Mouse (Mus musculus) midbrain, embryonic 16.5 days (tissue): Measurements from ENCODE around the gene Prdx4. TPM values are rescaled to one million over a fixed set of nuclear protein-coding genes. Genes with fewer than 3 reads are reported as not detected.
"Not testable (repeated sequence)": the region's sequence is repeated elsewhere in the genome, so short reads cannot be mapped to it uniquely, and the experiment has no call there.

Source experiments
- ATAC-seq: fragments of 200-750 bp; cut with Nextera tagmentation; 2 replicates; pipeline ENCODE4 v1.8.0; 2017; ENCODE audit warnings: moderate TSS enrichment
- H3K27ac ChIP-seq: fragments of 300-500 bp; sonication (generic); 2 replicates; pipeline ENCODE4 v1.5.1; 2014; ENCODE audit warnings: mild to moderate bottlenecking, low read length, mixed read lengths
- H3K27me3 ChIP-seq: fragments of 300-500 bp; sonication (generic); 2 replicates; pipeline ENCODE4 v1.6.1; 2014; ENCODE audit warnings: low read depth, low read length, mixed read lengths; ENCODE audit not compliant: control insufficient read depth, insufficient read depth
- H3K36me3 ChIP-seq: fragments of 300-500 bp; sonication (generic); 2 replicates; pipeline ENCODE4 v1.6.1; 2014; ENCODE audit warnings: mild to moderate bottlenecking, low read length, moderate library complexity, mixed read lengths; ENCODE audit not compliant: control insufficient read depth, insufficient read depth
- H3K4me1 ChIP-seq: fragments of 300-500 bp; sonication (generic); 2 replicates; pipeline ENCODE4 v1.6.1; 2014; ENCODE audit warnings: mild to moderate bottlenecking, low read length, mixed read lengths; ENCODE audit not compliant: control insufficient read depth, insufficient read depth
- H3K4me2 ChIP-seq: fragments of 300-500 bp; sonication (generic); 2 replicates; pipeline ENCODE4 v1.6.1; 2014; ENCODE audit warnings: mild to moderate bottlenecking, low read length, mixed read lengths
- H3K4me3 ChIP-seq: fragments of 300-500 bp; sonication (generic); 2 replicates; pipeline ENCODE4 v1.5.1; 2014; ENCODE audit warnings: low read depth, mild to moderate bottlenecking, low read length, moderate library complexity, mixed read lengths
- H3K9ac ChIP-seq: fragments of 300-500 bp; sonication (generic); 2 replicates; pipeline ENCODE4 v1.6.1; 2014; ENCODE audit warnings: low read depth, low read length, mixed read lengths
- H3K9me3 ChIP-seq: fragments of 300-500 bp; sonication (generic); replicated peaks from 2 replicates; pipeline ENCODE4 v1.6.1; 2014; ENCODE audit warnings: mild to moderate bottlenecking, low read length, mixed read lengths; ENCODE audit not compliant: control insufficient read depth, poor library complexity, severe bottlenecking
- WGBS: fragments of 180-500 bp; shearing (Covaris S2); extraction: QIAGEN DNeasy Blood & Tissue Kit; methylation state at CpG from one replicate; pipeline ENCODE4 v1.1.7; 2014; 5-methylcytosine and 5-hydroxymethylcytosine counted together
- polyA plus RNA-seq: library from polyadenylated mRNA; unstranded; fragments of >200 nt; fragmentation: Nextera tagmentation; extraction: Ambion mirVana; gene quantifications from 2 replicates; pipeline ENCODE4 v1.2.1, GENCODE M21; 2015

Prdx4 gene
- 79.1 and 82.7 TPM in 2 replicates for polyA plus RNA-seq

DNA sequence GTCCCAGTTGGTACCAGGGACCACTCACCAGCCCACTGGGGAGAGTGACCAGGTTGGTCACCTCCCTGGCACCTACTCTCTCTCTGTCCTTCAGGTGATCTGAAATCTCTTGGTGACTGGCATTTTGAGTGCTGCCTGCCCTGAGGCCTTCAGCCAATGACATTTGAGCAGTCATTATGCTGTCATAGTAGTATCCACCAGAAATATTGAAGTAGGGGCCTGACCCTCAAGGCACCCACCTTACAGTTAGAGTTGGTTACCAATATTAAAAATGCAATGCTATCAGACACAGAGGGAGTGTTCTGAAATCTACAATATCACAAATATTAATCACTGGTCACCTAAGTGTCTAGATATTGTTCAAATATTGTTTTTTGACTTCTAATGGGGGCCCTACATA is at the start of gene Prdx4:
Gene Prdx4 (minus strand): TSS at position 101 of the 400 bp plus-strand sequence.
- Histone ChIP-seq H3K9ac (no peak within 1 kb of the TSS), H3K4me1 (peaks cover 2% of the 10 kb centered on the region; the same call in 1 of the 2 replicates), H3K36me3 (no peaks in the 10 kb centered on the region), H3K27ac (no peak within 1 kb of the TSS), H3K4me2 (no peak within 1 kb of the TSS), H3K27me3 (no peaks in the 10 kb centered on the region), H3K4me3 (no peak within 1 kb of the TSS), H3K9me3 (no peaks in the 10 kb centered on the region)
- ATAC-seq, result no peak

DNA sequence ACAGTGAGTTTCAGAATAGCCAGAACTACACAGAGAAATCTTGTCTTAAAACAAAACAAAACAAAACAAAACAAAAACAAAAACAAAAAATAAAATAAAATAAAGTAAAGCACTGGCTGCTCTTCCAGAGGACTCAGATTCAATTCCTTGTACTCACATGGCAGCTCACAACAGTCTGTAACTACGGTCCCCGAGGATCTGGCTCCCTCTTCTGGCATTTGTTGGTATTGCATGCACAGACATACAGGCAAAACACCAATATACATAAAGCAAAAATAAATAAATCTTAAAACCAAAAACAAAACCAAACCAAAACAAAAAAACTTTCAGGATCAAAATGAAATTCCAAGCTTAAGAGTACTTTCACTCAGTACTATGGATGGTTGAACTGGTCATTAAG is 36.0 kb upstream of the Prdx4 start:
- WGBS, result 27% methylated on average over 2 of the region's 2 CpGs
- no peaks in the 10 kb centered on the region for H3K36me3 ChIP-seq
- H3K27ac ChIP-seq, result no peak overlapping the region
- no peak overlapping the region for H3K9ac ChIP-seq
- ATAC-seq, result no peak
- no peaks in the 10 kb centered on the region for H3K9me3 ChIP-seq
- H3K27me3 ChIP-seq, result no peaks in the 10 kb centered on the region
- no peak overlapping the region for H3K4me3 ChIP-seq
- H3K4me1 ChIP-seq, result no peaks in the 10 kb centered on the region
- no peak overlapping the region for H3K4me2 ChIP-seq

DNA sequence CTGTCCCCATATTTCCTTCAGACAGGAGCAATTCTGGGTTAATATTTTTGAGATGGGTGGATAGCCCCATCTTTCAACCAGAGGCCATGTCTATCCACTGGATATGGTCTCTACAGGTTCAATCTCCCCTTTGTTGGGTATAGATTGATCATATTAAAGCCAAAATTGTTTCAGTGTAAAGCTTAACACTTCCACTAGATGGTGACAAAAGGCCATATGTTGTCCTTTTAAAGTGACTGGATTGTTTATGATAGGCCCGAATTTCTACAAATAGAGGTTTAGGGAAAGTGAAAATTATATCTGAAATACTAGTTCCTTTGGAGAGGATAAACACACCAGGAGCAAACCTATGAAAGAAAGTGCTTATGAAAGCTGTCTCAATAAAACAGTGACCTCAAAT is 34.9 kb upstream of the Prdx4 start:
- H3K4me2 ChIP-seq, result no peak overlapping the region
- WGBS, result 28% methylated on average over 1 of the region's 1 CpGs
- no peaks in the 10 kb centered on the region for H3K4me1 ChIP-seq
- H3K27ac ChIP-seq, result no peak overlapping the region
- H3K9me3 ChIP-seq, result no peaks in the 10 kb centered on the region
- no peak overlapping the region for H3K9ac ChIP-seq
- ATAC-seq, result no peak
- no peak overlapping the region for H3K4me3 ChIP-seq
- no peaks in the 10 kb centered on the region for H3K27me3 ChIP-seq
- H3K36me3 ChIP-seq, result no peaks in the 10 kb centered on the region

DNA sequence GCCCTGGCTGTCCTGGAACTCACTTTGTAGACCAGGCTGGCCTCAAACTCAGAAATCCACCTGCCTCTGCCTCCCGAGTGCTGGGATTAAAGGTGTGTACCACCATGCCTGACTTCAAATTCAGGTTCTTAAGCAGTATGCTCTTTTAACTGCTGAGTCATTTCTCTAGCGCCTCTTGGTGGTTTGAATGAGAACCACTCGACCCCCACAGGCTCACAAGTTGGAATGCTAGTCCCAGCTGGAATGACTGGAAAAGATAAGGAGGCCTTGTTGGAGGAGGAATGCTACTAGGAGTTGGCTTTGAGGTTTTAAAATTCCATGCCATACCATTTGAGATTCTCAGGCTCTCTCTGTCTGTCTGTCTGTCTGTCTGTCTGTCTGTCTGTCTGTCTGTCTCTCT is 29.6 kb upstream of the Prdx4 start:
- not testable (repeated sequence) for H3K27ac ChIP-seq, H3K4me1 ChIP-seq, ATAC-seq, H3K4me3 ChIP-seq, H3K9ac ChIP-seq, H3K9me3 ChIP-seq, H3K36me3 ChIP-seq, H3K4me2 ChIP-seq, H3K27me3 ChIP-seq
- WGBS, result 64% methylated on average over 3 of the region's 3 CpGs

DNA sequence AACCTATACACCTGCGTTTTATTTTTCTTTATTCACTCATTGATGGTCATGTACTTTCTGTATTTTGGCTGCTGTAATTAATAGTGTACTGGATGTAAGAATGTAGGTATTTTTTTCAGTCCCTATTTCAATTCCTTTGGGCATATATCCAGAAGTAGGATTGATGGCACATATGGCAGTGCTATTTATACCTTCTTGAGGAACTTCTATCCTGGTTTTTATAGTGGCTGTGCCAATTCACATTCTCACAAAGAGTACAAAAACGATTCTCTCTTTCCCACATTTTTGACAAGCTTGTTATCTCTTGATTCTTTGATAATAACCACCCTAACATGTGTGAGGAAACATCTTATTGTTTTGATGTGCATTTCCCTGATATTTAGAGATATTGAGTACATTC is 24.5 kb upstream of the Prdx4 start:
- no peaks in the 10 kb centered on the region for H3K27me3 ChIP-seq
- no peak overlapping the region for H3K9ac ChIP-seq
- H3K27ac ChIP-seq, result no peak overlapping the region
- no peaks in the 10 kb centered on the region for H3K36me3 ChIP-seq
- H3K4me3 ChIP-seq, result no peak overlapping the region
- WGBS, result 50% methylated on average over 2 of the region's 2 CpGs
- no peaks in the 10 kb centered on the region for H3K9me3 ChIP-seq
- H3K4me2 ChIP-seq, result no peak overlapping the region
- H3K4me1 ChIP-seq, result no peaks in the 10 kb centered on the region
- no peak for ATAC-seq

DNA sequence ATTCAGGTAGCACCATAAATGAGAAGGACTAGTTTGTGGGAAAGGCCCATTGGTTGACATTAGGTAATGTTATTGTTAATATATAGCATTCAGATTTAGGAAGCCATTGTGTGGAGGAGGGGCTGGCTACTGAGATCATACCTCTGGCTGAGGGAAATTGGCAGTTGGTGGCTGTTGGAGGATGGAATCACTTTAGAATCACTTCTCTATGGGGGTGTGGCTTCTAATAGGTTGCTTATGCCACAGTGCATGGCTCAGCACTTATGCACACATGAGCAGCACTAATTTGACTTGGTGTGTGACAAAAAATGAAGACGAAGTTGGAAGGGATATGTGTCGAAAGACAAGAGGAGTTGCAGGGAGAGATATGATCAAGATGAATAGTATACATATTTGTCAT is 5.7 kb upstream of the Prdx4 start:
- Histone ChIP-seq H3K9ac (no peak overlapping the region), H3K27me3 (no peaks in the 10 kb centered on the region), H3K4me2 (no peak overlapping the region), H3K9me3 (no peaks in the 10 kb centered on the region), H3K4me1 (no peaks in the 10 kb centered on the region), H3K36me3 (no peaks in the 10 kb centered on the region), H3K27ac (no peak overlapping the region), H3K4me3 (no peak overlapping the region)
- no peak for ATAC-seq
- WGBS, result 100% methylated on average over 2 of the region's 2 CpGs

DNA sequence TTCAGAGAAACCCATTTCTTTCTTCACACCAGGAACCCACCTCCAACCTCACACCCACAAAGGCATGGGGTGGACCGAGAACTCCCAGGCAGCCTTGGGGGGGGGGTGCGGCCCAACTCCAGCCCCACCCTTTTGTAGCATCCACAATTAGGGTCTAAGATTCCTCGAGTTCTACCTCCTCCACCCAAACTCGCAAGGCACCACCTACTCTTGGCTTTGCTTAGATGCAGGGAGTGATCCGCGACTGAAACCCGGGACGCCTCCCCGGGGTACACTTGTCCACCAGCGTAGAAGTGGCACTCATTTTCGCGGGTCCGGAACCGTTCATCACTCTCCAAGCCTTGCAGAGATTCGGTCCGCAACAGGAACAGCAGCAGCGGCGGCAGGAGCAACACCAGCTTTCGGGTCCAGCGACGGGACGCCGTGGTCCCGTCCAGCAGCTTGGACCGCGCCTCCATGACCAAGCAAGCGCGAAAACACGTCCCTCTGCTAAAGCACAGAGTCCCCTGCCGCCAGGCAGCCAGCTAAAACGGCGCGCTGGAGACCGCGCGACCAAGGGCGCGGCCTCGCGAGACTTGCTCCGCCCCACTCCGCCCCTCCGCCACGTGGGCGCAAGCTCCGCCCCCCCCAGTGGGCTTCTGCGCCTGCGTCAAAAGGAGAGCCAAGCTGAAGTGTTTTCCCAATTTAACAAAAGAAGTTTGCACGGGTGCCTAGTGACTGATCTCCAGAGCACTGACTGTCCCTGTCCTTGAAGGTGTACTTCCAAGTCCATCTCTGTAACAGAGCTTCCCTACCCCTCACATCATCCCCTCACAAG is 2.4 kb downstream of the Prdx4 start:
- no peaks in the 10 kb centered on the region for H3K9me3 ChIP-seq
- H3K27ac ChIP-seq, result 0 out of 2 replicates have a peak overlapping the region, but pooled peaks have one; percentile 22
- WGBS, result 21% methylated on average over 45 of the region's 49 CpGs
- peak overlapping the region; percentile 58 for H3K4me3 ChIP-seq
- H3K9ac ChIP-seq, result peak overlapping the region; percentile 66
- peak overlapping the region; percentile 66 for H3K4me2 ChIP-seq
- peak; percentile 99 for ATAC-seq
- no peaks in the 10 kb centered on the region for H3K36me3 ChIP-seq
- H3K4me1 ChIP-seq, result peaks cover 2% of the 10 kb centered on the region; the same call in 1 of the 2 replicates
- no peaks in the 10 kb centered on the region for H3K27me3 ChIP-seq

DNA sequence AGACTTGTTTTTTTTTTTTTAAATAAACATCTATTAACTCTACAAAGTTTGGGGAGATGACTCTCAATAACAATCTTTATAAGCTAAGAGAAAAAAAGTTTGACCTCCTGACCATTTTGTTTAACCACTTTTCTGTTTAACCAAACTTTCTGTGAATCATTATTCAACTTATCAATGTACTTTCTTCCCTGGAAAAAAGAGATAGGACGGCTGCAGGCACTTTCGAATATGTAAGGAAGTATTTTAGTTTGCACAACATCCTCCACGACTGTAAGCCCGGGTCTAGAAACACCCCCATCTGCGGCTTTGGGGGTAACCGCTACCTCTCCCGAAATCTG is 3.0 kb downstream of the Prdx4 start:
- Histone ChIP-seq H3K27ac (no peak overlapping the region), H3K27me3 (no peaks in the 10 kb centered on the region), H3K9ac (peak overlapping the region; percentile 66), H3K4me1 (peaks cover 2% of the 10 kb centered on the region; the same call in 1 of the 2 replicates), H3K4me2 (peak overlapping the region; percentile 66), H3K9me3 (no peaks in the 10 kb centered on the region), H3K4me3 (peak overlapping the region; percentile 58), H3K36me3 (no peaks in the 10 kb centered on the region)
- ATAC-seq, result no peak
- 33% methylated on average over 7 of the region's 7 CpGs for WGBS

DNA sequence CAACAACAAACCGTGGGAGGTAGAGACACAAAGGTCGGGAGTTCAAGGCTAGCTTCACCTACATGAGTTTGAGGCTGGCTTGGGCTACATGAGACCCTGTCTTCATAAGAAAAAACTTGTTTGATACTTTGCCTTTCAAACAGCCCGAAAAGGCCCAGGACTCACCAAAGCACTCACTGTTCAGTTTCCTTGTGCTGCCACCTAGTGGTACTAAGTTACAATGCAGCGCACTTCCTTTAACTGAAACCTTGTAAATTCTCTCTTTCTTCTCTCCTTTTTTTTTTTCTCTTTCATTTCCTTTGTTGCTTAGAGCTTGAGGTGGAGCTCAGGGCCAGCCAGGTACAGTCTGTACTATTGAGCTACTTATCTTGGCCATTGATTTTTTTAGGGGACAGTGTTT is 22.5 kb downstream of the Prdx4 start:
- 47% methylated on average over 4 of the region's 4 CpGs for WGBS
- Histone ChIP-seq H3K27me3 (no peaks in the 10 kb centered on the region), H3K4me3 (no peak overlapping the region), H3K4me1 (no peaks in the 10 kb centered on the region), H3K36me3 (no peaks in the 10 kb centered on the region), H3K27ac (no peak overlapping the region), H3K4me2 (no peak overlapping the region), H3K9me3 (no peaks in the 10 kb centered on the region), H3K9ac (no peak overlapping the region)
- no peak for ATAC-seq
